Mouse (Mus musculus) cerebellum, adult 2 months (tissue): Measurements from ENCODE around the gene Gm17364.

Experiments used
- CTCF ChIP-seq: fragments of 200-500 bp; IDR thresholded peaks from 2 replicates; pipeline ENCODE4 v1.5.1; 2011; ENCODE audit warnings: low read depth, mild to moderate bottlenecking, control low read depth, low read length, moderate library complexity, borderline replicate concordance; ENCODE audit not compliant: insufficient read depth
- POLR2A ChIP-seq: fragments of 200-500 bp; IDR thresholded peaks from 2 replicates; pipeline ENCODE4 v1.6.1; 2011; ENCODE audit warnings: low read length, control low read depth, borderline replicate concordance; ENCODE audit not compliant: insufficient read depth

DNA sequence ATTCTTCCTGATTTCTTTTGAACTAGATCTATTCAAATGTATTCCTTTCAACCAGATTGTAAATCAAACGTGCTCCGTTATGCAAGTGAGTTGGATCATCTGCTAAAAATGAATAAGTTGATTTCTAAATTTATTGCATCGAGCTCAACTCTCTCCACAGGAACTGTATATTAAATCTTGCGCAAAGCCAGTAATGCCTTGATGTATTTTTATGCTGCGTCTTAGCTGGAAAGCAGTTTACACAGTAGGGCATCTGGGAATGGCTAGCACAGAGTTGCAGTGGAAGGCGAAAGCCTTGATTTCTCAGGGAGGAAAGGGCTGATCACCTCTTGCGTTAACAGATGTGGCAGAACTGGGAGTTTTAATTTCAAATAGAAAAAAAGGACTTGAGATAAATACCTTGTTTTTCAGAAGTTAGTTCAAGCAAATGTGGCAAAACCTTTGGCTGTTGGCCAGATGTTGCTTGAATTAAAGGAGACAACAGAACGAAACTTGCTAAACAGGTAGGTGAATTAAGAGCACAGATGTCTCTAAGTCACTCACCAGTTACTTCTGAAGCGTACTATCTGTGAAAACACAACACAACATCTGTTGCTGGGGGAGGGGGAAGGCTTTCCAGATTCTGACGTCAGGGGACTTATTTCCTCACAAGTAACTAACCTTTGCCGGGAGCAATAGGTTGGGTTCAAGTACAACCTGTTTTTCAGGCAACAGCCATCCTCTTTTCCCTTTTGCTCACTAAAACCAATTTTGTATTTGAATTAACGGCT lies 24.8 kb downstream of the Gm17364 start:
- no peak for TF ChIP-seq CTCF
- no peak for TF ChIP-seq POLR2A
